Mouse (Mus musculus) hindbrain, postnatal 0 days (tissue): ENCODE results near the gene Gm45716. TPM values are rescaled to one million over a fixed set of nuclear protein-coding genes. Genes with fewer than 3 reads are reported as not detected.

ENCODE experiments used
- ATAC-seq: fragments of 200-750 bp; cut with Nextera tagmentation; 2 replicates; pipeline ENCODE4 v1.8.0; 2017; ENCODE audit warnings: mild to moderate bottlenecking, moderate TSS enrichment, moderate library complexity
- DNase-seq: peaks from one replicate; pipeline ENCODE4 v3.0.0-alpha.2; 2015; ENCODE audit warnings: low spot score
- H3K27ac ChIP-seq: fragments of 300-500 bp; sonication (generic); 2 replicates; pipeline ENCODE4 v1.5.1; 2014; ENCODE audit warnings: mild to moderate bottlenecking
- H3K27me3 ChIP-seq: fragments of 300-500 bp; sonication (generic); 2 replicates; pipeline ENCODE4 v1.6.1; 2014; ENCODE audit warnings: low read length, mixed read lengths; ENCODE audit not compliant: insufficient read depth
- H3K36me3 ChIP-seq: fragments of 300-500 bp; sonication (generic); 2 replicates; pipeline ENCODE4 v1.6.1; 2014; ENCODE audit warnings: low read length, mixed read lengths; ENCODE audit not compliant: insufficient read depth
- H3K4me1 ChIP-seq: fragments of 300-500 bp; sonication (generic); 2 replicates; pipeline ENCODE4 v1.6.1; 2014; ENCODE audit warnings: antibody characterized with exemption, low read length, mixed read lengths; ENCODE audit not compliant: insufficient read depth
- H3K4me2 ChIP-seq: fragments of 300-500 bp; sonication (generic); 2 replicates; pipeline ENCODE4 v1.6.1; 2014; ENCODE audit warnings: low read depth, mild to moderate bottlenecking, low read length, moderate library complexity, mixed read lengths
- H3K4me3 ChIP-seq: fragments of 300-500 bp; sonication (generic); 2 replicates; pipeline ENCODE4 v1.5.1; 2014; ENCODE audit warnings: low read length
- H3K9ac ChIP-seq: fragments of 300-500 bp; sonication (generic); replicated peaks from 2 replicates; pipeline ENCODE4 v1.6.1; 2014; ENCODE audit warnings: mild to moderate bottlenecking, low read length, moderate library complexity, mixed read lengths
- H3K9me3 ChIP-seq: fragments of 300-500 bp; sonication (generic); 2 replicates; pipeline ENCODE4 v1.6.1; 2016; ENCODE audit warnings: low read length, mixed read lengths
- CTCF ChIP-seq: IDR thresholded peaks from 2 replicates; pipeline ENCODE4 v1.5.1; 2016; ENCODE audit warnings: antibody characterized with exemption, control low read depth, low read depth
- WGBS: fragments of 180-500 bp; shearing (Covaris S2); extraction: QIAGEN DNeasy Blood & Tissue Kit; methylation state at CpG from one replicate; pipeline ENCODE4 v1.1.7; 2014; 5-methylcytosine and 5-hydroxymethylcytosine counted together
- polyA plus RNA-seq: library from polyadenylated mRNA; unstranded; fragments of >200 nt; fragmentation: Nextera tagmentation; extraction: Ambion mirVana; gene quantifications from 2 replicates; pipeline ENCODE4 v1.2.1, GENCODE M21; 2015
- total RNA-seq: library from RNA; depleted of rRNA; stranded (reverse); fragments of >200 nt; gene quantifications from 2 replicates; pipeline ENCODE4 v1.2.3, GENCODE M21; 2014

Gene Gm45716
- total and polyA plus RNA-seq, 2 experiments from 2014 or later: 5.6 to 22.9 TPM

DNA sequence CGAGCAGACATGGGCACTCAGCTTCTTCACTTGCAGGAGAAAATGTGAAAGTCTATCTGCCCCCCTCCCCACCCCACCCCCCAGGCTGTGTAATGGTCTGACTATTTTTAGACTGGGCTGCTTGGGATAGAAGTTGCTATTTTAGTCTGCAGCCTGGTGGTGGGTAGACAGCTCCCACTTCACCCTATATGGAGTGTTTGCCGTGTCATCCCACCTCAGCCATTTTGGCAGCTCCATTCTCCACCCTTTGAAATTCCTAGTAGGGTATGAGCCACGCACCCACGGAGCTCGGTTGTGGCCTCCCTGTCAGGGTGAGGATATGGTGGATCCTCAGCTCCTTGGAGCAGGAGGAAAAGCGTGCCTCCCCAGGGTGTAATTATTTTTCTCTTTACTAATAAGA is 68.2 kb downstream of the Gm45716 start:
- Histone ChIP-seq H3K4me1 (peaks cover 2% of the 10 kb centered on the region), H3K4me3 (no peak overlapping the region), H3K27me3 (no peaks in the 10 kb centered on the region), H3K27ac (no peak overlapping the region), H3K4me2 (no peak overlapping the region), H3K9ac (no peak overlapping the region), H3K36me3 (peaks cover 6% of the 10 kb centered on the region; the same call in 1 of the 2 replicates), H3K9me3 (no peaks in the 10 kb centered on the region)
- WGBS: 77% methylated on average over 6 of the region's 6 CpGs
- no peak for TF ChIP-seq CTCF
- ATAC-seq (no peak), DNase-seq (no peak)

DNA sequence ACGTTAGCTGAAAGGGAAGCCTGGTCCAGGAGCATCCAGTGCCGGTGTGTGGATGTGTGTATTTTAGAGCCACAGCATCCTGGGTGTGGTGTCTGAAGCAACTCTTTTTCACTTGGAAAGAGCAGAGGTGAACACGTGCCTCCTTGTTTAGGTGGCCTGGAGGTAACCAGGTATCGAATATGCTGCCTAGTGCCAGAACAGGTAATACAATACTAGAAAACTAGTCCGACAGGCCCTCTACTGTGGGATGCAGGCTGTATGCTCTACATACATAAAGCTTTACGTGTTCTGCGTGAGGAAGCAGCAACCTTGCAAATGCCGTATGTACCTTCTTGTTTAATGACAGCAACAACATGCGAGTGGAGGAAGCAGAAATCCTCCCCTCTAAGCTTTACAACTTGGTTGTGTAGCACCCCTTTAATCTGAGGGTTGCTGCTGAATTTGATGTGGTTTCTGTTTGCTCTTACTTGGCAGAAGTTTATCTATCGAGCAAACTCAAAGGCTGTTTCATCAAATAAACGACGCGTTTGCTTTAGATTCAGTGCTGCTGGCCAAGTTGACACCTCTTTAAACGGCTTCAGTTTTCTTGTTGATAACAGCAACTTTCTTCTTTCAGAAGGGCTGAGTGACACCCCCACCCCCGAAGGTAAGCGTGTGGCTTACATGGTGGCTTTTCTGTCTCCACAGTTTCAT is 69.5 kb downstream of the Gm45716 start:
- DNase-seq (no peak), ATAC-seq (no peak)
- WGBS: 89% methylated on average over 16 of the region's 16 CpGs
- Histone ChIP-seq H3K9ac (no peak overlapping the region), H3K4me2 (no peak overlapping the region), H3K27ac (no peak overlapping the region), H3K9me3 (no peaks in the 10 kb centered on the region), H3K4me3 (no peak overlapping the region), H3K27me3 (no peaks in the 10 kb centered on the region), H3K36me3 (peaks cover 16% of the 10 kb centered on the region; the same call in 1 of the 2 replicates), H3K4me1 (no peaks in the 10 kb centered on the region)
- TF ChIP-seq CTCF: no peak

DNA sequence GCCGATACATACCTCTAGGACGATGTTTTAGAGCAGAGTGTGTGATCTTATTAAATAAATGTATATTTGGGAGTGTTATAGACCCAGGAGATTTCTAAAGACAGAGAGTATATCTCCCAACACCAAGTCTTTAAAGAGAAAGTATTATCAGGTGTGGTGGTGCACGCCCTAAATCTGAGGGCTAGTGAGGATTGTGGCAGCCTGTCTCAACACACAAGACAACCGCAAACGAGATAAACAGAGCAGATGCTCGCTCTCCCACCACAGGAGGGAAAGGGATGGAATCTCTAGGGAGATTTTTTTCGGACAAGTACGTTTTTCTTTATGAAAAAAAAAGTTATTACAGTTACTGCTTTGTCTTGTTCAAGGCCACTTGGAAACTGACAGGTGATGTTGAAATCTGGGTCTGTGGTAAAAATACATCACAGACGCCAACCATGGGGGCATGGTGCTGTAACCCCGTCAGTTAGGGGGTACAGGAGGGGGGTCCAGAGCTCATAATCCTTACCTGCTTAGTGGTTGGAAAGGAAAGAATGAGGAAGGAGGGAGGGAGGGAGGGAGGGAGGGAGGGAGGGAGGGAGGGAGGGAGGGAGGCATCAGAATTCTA is 70.9 kb downstream of the Gm45716 start:
- H3K4me2 ChIP-seq: no peak overlapping the region
- peaks cover 28% of the 10 kb centered on the region; the same call in 1 of the 2 replicates for H3K36me3 ChIP-seq
- DNase-seq: no peak
- no peak for ATAC-seq
- TF ChIP-seq CTCF: no peak
- no peak overlapping the region for H3K9ac ChIP-seq
- WGBS: 77% methylated on average over 10 of the region's 10 CpGs
- no peaks in the 10 kb centered on the region for H3K4me1 ChIP-seq
- H3K27ac ChIP-seq: no peak overlapping the region
- H3K9me3 ChIP-seq: no peaks in the 10 kb centered on the region
- H3K27me3 ChIP-seq: no peaks in the 10 kb centered on the region
- no peak overlapping the region for H3K4me3 ChIP-seq

DNA sequence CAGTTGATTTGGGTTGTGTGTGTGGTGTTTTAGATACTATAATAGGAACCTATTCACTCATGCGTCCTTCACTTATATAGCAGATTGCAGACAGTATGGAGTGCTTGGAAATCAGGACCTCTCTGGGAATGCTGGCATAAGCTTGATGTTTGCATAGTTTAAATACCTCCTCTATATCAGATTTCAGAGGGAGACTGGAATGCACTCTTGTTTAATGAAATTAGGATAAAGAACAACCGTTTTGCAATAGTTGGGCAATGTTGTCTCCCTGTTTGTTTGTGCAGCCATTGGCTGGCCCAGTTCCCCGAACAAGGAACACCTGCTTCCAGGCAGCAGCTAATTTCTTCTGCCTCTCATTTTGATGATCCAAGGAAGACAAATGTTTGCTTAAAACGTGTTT is 71.6 kb downstream of the Gm45716 start:
- Histone ChIP-seq H3K9me3 (no peaks in the 10 kb centered on the region), H3K4me2 (no peak overlapping the region), H3K27me3 (no peaks in the 10 kb centered on the region), H3K4me3 (no peak overlapping the region), H3K9ac (no peak overlapping the region), H3K36me3 (peaks cover 29% of the 10 kb centered on the region; the same call in 1 of the 2 replicates), H3K4me1 (no peaks in the 10 kb centered on the region), H3K27ac (no peak overlapping the region)
- no peak for ATAC-seq
- TF ChIP-seq CTCF: no peak
- 54% methylated on average over 4 of the region's 4 CpGs for WGBS
- DNase-seq: no peak

DNA sequence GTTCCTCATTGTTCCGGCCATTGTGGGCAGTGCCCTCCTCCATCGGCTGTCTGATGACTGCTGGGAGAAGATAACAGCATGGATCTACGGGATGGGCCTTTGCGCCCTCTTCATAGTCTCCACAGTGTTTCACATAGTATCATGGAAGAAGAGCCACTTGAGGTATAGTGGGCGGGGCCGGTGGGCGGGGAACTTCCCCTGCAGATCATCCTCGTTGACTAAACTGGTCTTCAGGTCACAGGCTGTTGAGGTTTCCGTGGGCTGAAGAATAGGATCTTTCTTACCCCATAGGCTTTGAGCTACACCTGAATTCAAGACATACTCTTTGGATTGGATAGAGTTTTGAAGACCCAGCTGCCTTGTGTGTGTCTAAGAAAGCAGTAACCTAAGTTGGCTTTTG is 72.3 kb downstream of the Gm45716 start:
- Histone ChIP-seq H3K27me3 (no peaks in the 10 kb centered on the region), H3K9ac (no peak overlapping the region), H3K4me1 (no peaks in the 10 kb centered on the region), H3K9me3 (no peaks in the 10 kb centered on the region), H3K27ac (no peak overlapping the region), H3K4me2 (no peak overlapping the region), H3K4me3 (no peak overlapping the region), H3K36me3 (peaks cover 29% of the 10 kb centered on the region; the same call in 1 of the 2 replicates)
- DNase-seq (no peak), ATAC-seq (no peak)
- 87% methylated on average over 9 of the region's 9 CpGs for WGBS
- no peak for TF ChIP-seq CTCF

DNA sequence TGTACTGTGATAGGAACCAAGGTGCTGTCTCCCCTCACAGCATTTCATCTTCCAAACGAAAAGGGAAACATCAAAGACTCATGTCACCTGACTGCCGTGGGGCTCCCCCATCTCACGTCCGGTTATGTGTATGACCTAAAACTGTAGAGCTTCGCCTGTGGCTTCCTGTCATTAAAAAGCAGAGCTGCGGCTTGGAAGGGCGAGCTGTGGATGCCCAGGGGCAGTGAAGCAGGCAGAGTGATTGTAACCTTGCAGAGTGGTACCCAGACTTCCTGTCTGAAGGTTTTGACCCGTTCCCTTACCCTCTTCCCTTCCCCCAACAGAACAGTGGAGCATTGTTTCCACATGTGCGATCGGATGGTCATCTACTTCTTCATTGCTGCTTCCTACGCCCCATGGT is 76.7 kb downstream of the Gm45716 start:
- no peak overlapping the region for H3K27ac ChIP-seq
- H3K9me3 ChIP-seq: no peaks in the 10 kb centered on the region
- no peak overlapping the region for H3K9ac ChIP-seq
- ATAC-seq (no peak), DNase-seq (no peak)
- no peaks in the 10 kb centered on the region for H3K27me3 ChIP-seq
- TF ChIP-seq CTCF: no peak
- no peak overlapping the region for H3K4me3 ChIP-seq
- no peaks in the 10 kb centered on the region for H3K4me1 ChIP-seq
- H3K36me3 ChIP-seq: peaks cover 41% of the 10 kb centered on the region; the same call in 1 of the 2 replicates
- 84% methylated on average over 11 of the region's 11 CpGs for WGBS
- no peak overlapping the region for H3K4me2 ChIP-seq

DNA sequence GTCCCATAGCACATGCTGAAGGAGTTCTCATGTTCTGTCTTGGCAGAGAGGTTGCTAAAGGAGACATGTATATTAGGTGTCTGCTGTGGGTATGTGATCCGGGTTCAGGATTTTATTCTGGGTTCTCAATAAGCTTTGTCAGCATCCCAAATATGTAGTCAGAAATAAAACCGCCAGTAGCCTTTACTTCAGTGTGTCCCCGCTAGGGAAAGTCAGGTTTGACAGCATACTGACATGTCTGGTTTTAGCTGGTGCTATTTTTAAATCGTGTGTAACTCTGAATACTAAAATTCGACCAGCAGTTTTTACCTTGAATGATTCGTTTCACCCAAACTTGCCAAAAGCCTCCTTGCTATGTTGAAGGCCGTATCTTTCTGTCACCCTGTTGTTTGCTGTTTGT is 78.1 kb downstream of the Gm45716 start:
- DNase-seq (no peak), ATAC-seq (no peak)
- no peaks in the 10 kb centered on the region for H3K9me3 ChIP-seq
- 0 out of 2 replicates have a peak, but pooled peaks cover 4% of the 10 kb centered on the region for H3K4me1 ChIP-seq
- H3K27me3 ChIP-seq: no peaks in the 10 kb centered on the region
- 91% methylated on average over 7 of the region's 7 CpGs for WGBS
- no peak for TF ChIP-seq CTCF
- no peak overlapping the region for H3K4me3 ChIP-seq
- H3K36me3 ChIP-seq: peaks cover 37% of the 10 kb centered on the region; the same call in 1 of the 2 replicates
- no peak overlapping the region for H3K9ac ChIP-seq
- H3K4me2 ChIP-seq: no peak overlapping the region
- no peak overlapping the region for H3K27ac ChIP-seq
